Mouse (Mus musculus): ENCODE results near the gene Xpo4. TPM values are rescaled to one million over a fixed set of nuclear protein-coding genes. Genes with fewer than 3 reads are reported as not detected.

Gene Xpo4
- polyA plus RNA-seq, 2 experiments = 15.5 to 27.4 TPM

DNA sequence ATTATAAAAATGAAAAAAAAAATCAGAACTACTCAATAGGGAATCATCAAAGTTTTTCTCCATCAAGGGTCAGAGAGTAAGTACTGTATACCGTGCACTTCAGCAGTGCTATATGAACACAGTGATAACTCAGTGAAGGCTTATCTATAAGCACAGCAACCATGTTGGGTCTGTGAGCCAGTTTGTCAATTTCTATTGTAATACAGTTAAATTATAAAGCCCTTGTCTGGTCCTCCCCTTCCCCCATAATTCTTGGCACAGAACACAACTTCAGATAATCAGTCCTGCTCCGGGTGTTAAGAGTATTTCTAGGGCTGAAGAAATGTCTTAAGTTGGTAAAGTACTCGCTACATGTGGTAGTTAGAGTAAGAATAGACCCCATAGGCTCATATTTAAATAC is 73.4 kb downstream of the Xpo4 start:
- H3K4me1 ChIP-seq (ENCODE audit: control insufficient read depth, insufficient read depth, low read length) = no peaks in the 10 kb centered on the region
- no peak for TF ChIP-seq POLR2A (IDR thresholded peaks at IDR 0.05; ENCODE audit: borderline replicate concordance, extremely low read depth, insufficient read depth, insufficient read length)
- no peak for DNase-seq (ENCODE audit: low spot score)
- H3K36me3 ChIP-seq (ENCODE audit: control insufficient read depth, insufficient read depth, low read length) = peaks cover 73% of the 10 kb centered on the region
- no peak overlapping the region for H3K9ac ChIP-seq (ENCODE audit: low read depth, low read length, severe bottlenecking)
- H3K4me3 ChIP-seq (replicated peaks; ENCODE audit: low read length) = no peak overlapping the region
- no peak overlapping the region for H3K4me2 ChIP-seq (replicated peaks; ENCODE audit: low read depth, low read length, severe bottlenecking)
- H3K27me3 ChIP-seq (ENCODE audit: control insufficient read depth, insufficient read depth, low read length) = no peaks in the 10 kb centered on the region
- H3K9me3 ChIP-seq (ENCODE audit: control insufficient read depth, low read length) = no peaks in the 10 kb centered on the region
- ATAC-seq (ENCODE audit: low FRiP score, low read depth) = no peak
- WGBS = 92% methylated on average over 3 of the region's 3 CpGs
- H3K27ac ChIP-seq (replicated peaks; ENCODE audit: low read depth, low read length) = no peak overlapping the region

- peaks cover 2% of the 10 kb centered on the region; the same call in 1 of the 2 replicates for H3K4me1 ChIP-seq (ENCODE audit: control insufficient read depth, insufficient read depth, low read length)
- no peaks in the 10 kb centered on the region for H3K27me3 ChIP-seq (ENCODE audit: control insufficient read depth, insufficient read depth, low read length)
- no peak overlapping the region for H3K9ac ChIP-seq (ENCODE audit: low read depth, low read length, severe bottlenecking)
- H3K4me2 ChIP-seq (replicated peaks; ENCODE audit: low read depth, low read length, severe bottlenecking) = no peak overlapping the region
- no peak for ATAC-seq (ENCODE audit: low FRiP score, low read depth)
- no peak overlapping the region for H3K4me3 ChIP-seq (replicated peaks; ENCODE audit: low read length)
- DNase-seq (ENCODE audit: low spot score) = no peak
- H3K36me3 ChIP-seq (ENCODE audit: control insufficient read depth, insufficient read depth, low read length) = peaks cover 14% of the 10 kb centered on the region
- H3K9me3 ChIP-seq (ENCODE audit: control insufficient read depth, low read length) = no peaks in the 10 kb centered on the region
- no peak for TF ChIP-seq POLR2A (IDR thresholded peaks at IDR 0.05; ENCODE audit: borderline replicate concordance, extremely low read depth, insufficient read depth, insufficient read length)
- WGBS = 95% methylated on average over 2 of the region's 2 CpGs
- H3K27ac ChIP-seq (replicated peaks; ENCODE audit: low read depth, low read length) = no peak overlapping the region
Measured at GRCm38 (mm10) chr14:57576364-57577060, 88.7 kb downstream of the Xpo4 start.

DNA sequence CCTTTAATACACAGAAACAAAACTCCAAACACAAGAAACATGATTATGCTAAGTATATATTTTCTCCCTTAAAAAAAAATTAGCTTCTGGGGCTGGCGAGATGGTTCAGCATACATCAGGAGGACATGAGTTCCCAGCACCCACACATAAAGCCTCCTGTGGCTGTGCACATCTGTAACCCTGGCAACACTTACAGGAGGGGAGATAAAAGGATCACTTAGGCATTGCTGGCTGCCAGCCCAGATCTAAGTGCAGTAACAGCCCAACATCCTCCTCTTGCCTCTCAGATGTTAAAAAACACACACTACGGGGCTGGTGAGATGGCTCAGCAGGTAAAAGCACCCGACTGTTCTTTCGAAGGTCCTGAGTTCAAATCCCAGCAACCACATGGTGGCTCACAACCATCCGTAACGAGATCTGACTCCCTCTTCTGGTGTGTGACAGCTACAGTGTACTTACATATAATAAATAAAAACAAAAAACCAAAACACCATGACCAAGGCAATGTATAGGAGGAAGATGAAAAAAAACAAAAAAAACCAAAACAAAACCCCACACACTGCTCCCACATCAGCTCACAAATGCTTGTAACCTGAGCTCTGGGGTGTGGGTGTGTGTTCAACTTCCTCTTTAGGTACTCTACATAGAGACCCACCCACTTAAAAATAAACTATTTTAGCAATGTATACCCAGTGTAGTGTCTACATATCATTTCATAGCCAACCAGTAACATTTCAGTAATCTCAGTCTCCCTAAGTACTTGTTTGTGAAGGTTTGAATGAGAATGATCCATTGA is 90.2 kb downstream of the Xpo4 start:
- no peak overlapping the region for H3K4me2 ChIP-seq (replicated peaks; ENCODE audit: low read depth, low read length, severe bottlenecking)
- 86% methylated on average over 6 of the region's 6 CpGs for WGBS
- no peak overlapping the region for H3K27ac ChIP-seq (replicated peaks; ENCODE audit: low read depth, low read length)
- no peak for ATAC-seq (ENCODE audit: low FRiP score, low read depth)
- H3K36me3 ChIP-seq (ENCODE audit: control insufficient read depth, insufficient read depth, low read length) = peaks cover 4% of the 10 kb centered on the region; the same call in 1 of the 2 replicates
- H3K9me3 ChIP-seq (ENCODE audit: control insufficient read depth, low read length) = no peaks in the 10 kb centered on the region
- no peak for TF ChIP-seq POLR2A (IDR thresholded peaks at IDR 0.05; ENCODE audit: borderline replicate concordance, extremely low read depth, insufficient read depth, insufficient read length)
- no peaks in the 10 kb centered on the region for H3K27me3 ChIP-seq (ENCODE audit: control insufficient read depth, insufficient read depth, low read length)
- H3K9ac ChIP-seq (ENCODE audit: low read depth, low read length, severe bottlenecking) = no peak overlapping the region
- DNase-seq (ENCODE audit: low spot score) = no peak
- peaks cover 7% of the 10 kb centered on the region for H3K4me1 ChIP-seq (ENCODE audit: control insufficient read depth, insufficient read depth, low read length)
- no peak overlapping the region for H3K4me3 ChIP-seq (replicated peaks; ENCODE audit: low read length)

DNA sequence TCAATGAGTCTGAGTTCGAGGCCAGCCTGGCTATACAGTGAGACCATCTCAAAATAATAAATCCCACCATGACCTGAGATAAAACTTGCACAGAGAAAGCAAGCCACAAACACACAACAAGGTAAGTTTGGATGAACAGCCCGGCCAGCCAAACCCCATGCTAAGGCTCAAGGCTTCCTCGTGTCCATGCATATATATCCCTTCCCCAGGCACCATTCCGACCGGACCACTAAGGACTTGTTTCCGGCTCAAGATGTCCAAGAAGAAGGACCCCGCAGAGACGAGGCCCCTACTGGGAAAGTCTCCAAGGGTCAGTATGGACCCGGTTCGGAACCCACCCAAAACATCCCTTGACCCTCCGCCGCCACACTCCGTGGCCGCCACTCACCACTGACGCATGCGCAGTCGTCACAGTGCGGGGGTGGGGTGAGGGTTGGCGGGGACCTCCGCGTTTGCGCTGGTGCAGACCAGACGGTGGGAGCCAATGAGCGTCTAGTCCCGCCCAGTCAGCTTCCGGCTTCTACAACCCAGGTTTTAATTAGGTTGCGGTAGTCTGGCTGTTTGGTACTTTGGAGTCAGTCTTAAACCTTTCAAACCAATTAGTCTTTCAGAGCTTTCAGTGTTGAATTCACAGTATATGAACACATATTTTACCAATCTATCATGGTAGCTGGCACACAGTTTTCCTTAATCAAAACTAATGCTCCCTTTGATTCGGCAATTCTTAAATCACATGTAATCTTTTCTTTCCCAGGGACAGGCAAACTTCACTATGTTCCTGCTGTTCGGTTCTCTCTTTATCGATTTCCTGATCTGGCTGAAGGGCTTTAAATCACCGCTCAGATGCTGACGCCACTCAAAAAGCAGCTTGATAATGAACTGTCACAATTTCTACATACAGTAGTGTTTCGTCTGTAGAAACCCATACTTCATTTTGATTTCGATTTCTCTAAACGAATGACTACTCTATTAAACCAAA is 93.8 kb downstream of the Xpo4 start, which contains the start of gene Eef1akmt1:
TSS of gene Eef1akmt1 (minus strand) at position 458 of the 979 bp plus-strand sequence.
- H3K9ac ChIP-seq (ENCODE audit: low read depth, low read length, severe bottlenecking) = peak within 1 kb of the TSS; percentile 71
- peak within 1 kb of the TSS; percentile 62 for H3K4me2 ChIP-seq (replicated peaks; ENCODE audit: low read depth, low read length, severe bottlenecking)
- peak; percentile 98; the same call in 1 of the 2 replicates for TF ChIP-seq POLR2A (IDR thresholded peaks at IDR 0.05; ENCODE audit: borderline replicate concordance, extremely low read depth, insufficient read depth, insufficient read length)
- 9% methylated on average over 35 of the region's 35 CpGs for WGBS
- H3K27ac ChIP-seq (replicated peaks; ENCODE audit: low read depth, low read length) = peak within 1 kb of the TSS; percentile 40; the same call in 1 of the 2 replicates
- peak; percentile 99 for ATAC-seq (ENCODE audit: low FRiP score, low read depth)
- H3K4me1 ChIP-seq (ENCODE audit: control insufficient read depth, insufficient read depth, low read length) = peaks cover 7% of the 10 kb centered on the region
- DNase-seq (ENCODE audit: low spot score) = peak; percentile 98
- no peaks in the 10 kb centered on the region for H3K9me3 ChIP-seq (ENCODE audit: control insufficient read depth, low read length)
- no peaks in the 10 kb centered on the region for H3K36me3 ChIP-seq (ENCODE audit: control insufficient read depth, insufficient read depth, low read length)
- no peaks in the 10 kb centered on the region for H3K27me3 ChIP-seq (ENCODE audit: control insufficient read depth, insufficient read depth, low read length)
- peak within 1 kb of the TSS; percentile 60 for H3K4me3 ChIP-seq (replicated peaks; ENCODE audit: low read length)

All from limb, embryonic 14.5 days (tissue).